Mouse (Mus musculus): ENCODE measurements at regions not wholly inside any gene's neighbourhood (a gene's known extent, or its start where the extent isn't known, plus 50 kb on each side); places are given as distances from the start of the nearest gene placed in this dataset.

- Histone ChIP-seq H3K27ac (ENCODE audit: low read length) (no peak overlapping the region; the same call in 1 of the 2 replicates), H3K36me3 (ENCODE audit: control insufficient read depth, insufficient read depth, low read length) (no peaks in the 10 kb centered on the region), H3K4me1 (replicated peaks; ENCODE audit: control insufficient read depth, insufficient read depth, low read length) (no peaks in the 10 kb centered on the region; the same call in 1 of the 2 replicates), H3K4me3 (ENCODE audit: low read length) (no peak overlapping the region), H3K4me2 (ENCODE audit: low read depth, low read length) (no peak overlapping the region), H3K9ac (ENCODE audit: low read length) (no peak overlapping the region), H3K27me3 (ENCODE audit: control insufficient read depth, insufficient read depth, low read depth, low read length) (no peaks in the 10 kb centered on the region), H3K9me3 (ENCODE audit: control insufficient read depth, low read length) (no peaks in the 10 kb centered on the region)
- WGBS: 44% methylated on average over 11 of the region's 14 CpGs
- ATAC-seq (ENCODE audit: low read depth): peak; percentile 38; the same call in 1 of the 2 replicates
Measured at GRCm38 (mm10) chr17:27341952-27342890, 138.0 kb upstream of the Lemd2 start.

DNA sequence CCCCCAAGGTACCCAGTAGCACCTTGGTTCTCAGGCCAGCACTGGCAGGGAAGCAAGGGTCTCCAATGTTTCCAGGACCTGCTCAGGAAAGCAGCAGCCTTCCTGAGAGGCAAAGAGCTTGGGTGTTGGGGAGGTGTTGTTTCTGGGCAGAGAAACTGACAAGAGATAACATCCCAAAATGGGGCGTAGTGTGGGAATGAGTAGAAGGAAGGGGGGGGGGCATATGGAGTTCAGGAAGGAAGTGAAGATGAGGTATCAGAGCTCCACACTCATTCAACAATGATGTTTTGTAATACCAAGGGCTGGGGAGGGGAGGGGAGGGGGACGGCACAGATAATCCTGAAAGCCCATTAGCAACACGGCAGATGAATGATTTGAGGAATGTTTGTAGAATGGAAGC lies 135.6 kb upstream of the Lemd2 start:
- H3K4me1 ChIP-seq (replicated peaks; ENCODE audit: control insufficient read depth, insufficient read depth, low read length): peaks cover 15% of the 10 kb centered on the region
- H3K9ac ChIP-seq (ENCODE audit: low read length): no peak overlapping the region
- no peak for ATAC-seq (ENCODE audit: low read depth)
- H3K27me3 ChIP-seq (ENCODE audit: control insufficient read depth, insufficient read depth, low read depth, low read length): no peaks in the 10 kb centered on the region
- no peaks in the 10 kb centered on the region for H3K36me3 ChIP-seq (ENCODE audit: control insufficient read depth, insufficient read depth, low read length)
- no peak overlapping the region for H3K4me3 ChIP-seq (ENCODE audit: low read length)
- no peak overlapping the region for H3K4me2 ChIP-seq (ENCODE audit: low read depth, low read length)
- 47% methylated on average over 3 of the region's 3 CpGs for WGBS
- no peak overlapping the region for H3K27ac ChIP-seq (ENCODE audit: low read length)
- H3K9me3 ChIP-seq (ENCODE audit: control insufficient read depth, low read length): no peaks in the 10 kb centered on the region

DNA sequence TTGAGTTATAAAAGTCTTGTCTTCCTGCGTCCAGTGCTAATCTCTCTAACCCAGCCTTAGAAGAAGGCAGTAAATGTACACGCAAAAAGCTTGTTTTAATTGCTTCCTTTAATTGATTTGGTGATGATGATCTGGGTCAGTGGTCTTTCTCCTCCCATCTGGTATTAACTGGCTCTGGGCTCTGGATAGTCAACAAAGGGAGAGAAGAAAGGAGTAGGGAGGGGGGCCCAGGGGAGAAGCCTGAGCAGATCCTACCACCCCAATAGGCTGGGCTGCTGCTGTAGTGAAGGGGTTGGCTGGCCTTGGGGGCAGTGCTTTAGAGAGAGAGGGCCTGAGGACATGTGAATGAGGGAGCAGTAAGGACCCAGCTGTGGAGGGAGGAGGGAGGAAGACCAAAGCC lies 135.0 kb upstream of the Lemd2 start:
- no peaks in the 10 kb centered on the region for H3K9me3 ChIP-seq (ENCODE audit: control insufficient read depth, low read length)
- H3K4me2 ChIP-seq (ENCODE audit: low read depth, low read length): no peak overlapping the region
- no peaks in the 10 kb centered on the region for H3K27me3 ChIP-seq (ENCODE audit: control insufficient read depth, insufficient read depth, low read depth, low read length)
- H3K4me3 ChIP-seq (ENCODE audit: low read length): no peak overlapping the region
- H3K9ac ChIP-seq (ENCODE audit: low read length): no peak overlapping the region
- H3K4me1 ChIP-seq (replicated peaks; ENCODE audit: control insufficient read depth, insufficient read depth, low read length): peaks cover 16% of the 10 kb centered on the region
- H3K27ac ChIP-seq (ENCODE audit: low read length): no peak overlapping the region
- H3K36me3 ChIP-seq (ENCODE audit: control insufficient read depth, insufficient read depth, low read length): no peaks in the 10 kb centered on the region
- WGBS: 48% methylated on average over 2 of the region's 2 CpGs
- no peak for ATAC-seq (ENCODE audit: low read depth)

- Histone ChIP-seq H3K27me3 (ENCODE audit: control insufficient read depth, insufficient read depth, low read depth, low read length) (no peaks in the 10 kb centered on the region), H3K9ac (ENCODE audit: low read length) (no peak overlapping the region), H3K9me3 (ENCODE audit: control insufficient read depth, low read length) (no peaks in the 10 kb centered on the region), H3K27ac (ENCODE audit: low read length) (no peak overlapping the region), H3K36me3 (ENCODE audit: control insufficient read depth, insufficient read depth, low read length) (no peaks in the 10 kb centered on the region), H3K4me3 (ENCODE audit: low read length) (no peak overlapping the region), H3K4me1 (replicated peaks; ENCODE audit: control insufficient read depth, insufficient read depth, low read length) (peaks cover 16% of the 10 kb centered on the region), H3K4me2 (ENCODE audit: low read depth, low read length) (no peak overlapping the region)
- 40% methylated on average over 4 of the region's 4 CpGs for WGBS
- no peak for ATAC-seq (ENCODE audit: low read depth)
Measured at GRCm38 (mm10) chr17:27335621-27336020, 131.4 kb upstream of the Lemd2 start.

DNA sequence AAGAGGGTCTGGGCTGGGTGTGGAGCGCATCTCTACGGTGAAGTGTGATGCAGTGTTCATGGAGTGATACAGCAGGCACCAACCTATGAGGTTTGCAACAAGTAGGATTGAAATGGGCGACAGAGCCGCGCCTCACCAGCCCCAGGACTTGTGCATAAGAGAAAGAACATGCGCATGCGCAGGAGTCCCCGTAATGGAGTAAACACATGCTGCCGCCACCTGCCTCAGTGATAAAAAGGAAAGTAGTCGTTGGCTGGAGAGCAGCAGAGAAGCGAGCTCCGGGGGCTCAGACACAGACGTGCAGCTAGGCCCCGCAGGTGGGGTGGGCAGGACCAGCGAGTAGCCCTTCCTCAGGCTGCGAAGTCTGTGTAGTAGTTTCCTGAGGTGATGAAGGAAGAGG lies 129.3 kb upstream of the Lemd2 start:
- Histone ChIP-seq H3K4me3 (ENCODE audit: low read length) (no peak overlapping the region), H3K27ac (ENCODE audit: low read length) (no peak overlapping the region), H3K4me1 (replicated peaks; ENCODE audit: control insufficient read depth, insufficient read depth, low read length) (peaks cover 16% of the 10 kb centered on the region), H3K27me3 (ENCODE audit: control insufficient read depth, insufficient read depth, low read depth, low read length) (no peaks in the 10 kb centered on the region), H3K4me2 (ENCODE audit: low read depth, low read length) (no peak overlapping the region), H3K36me3 (ENCODE audit: control insufficient read depth, insufficient read depth, low read length) (no peaks in the 10 kb centered on the region), H3K9me3 (ENCODE audit: control insufficient read depth, low read length) (no peaks in the 10 kb centered on the region), H3K9ac (ENCODE audit: low read length) (no peak overlapping the region)
- ATAC-seq (ENCODE audit: low read depth): no peak
- 69% methylated on average over 16 of the region's 16 CpGs for WGBS

DNA sequence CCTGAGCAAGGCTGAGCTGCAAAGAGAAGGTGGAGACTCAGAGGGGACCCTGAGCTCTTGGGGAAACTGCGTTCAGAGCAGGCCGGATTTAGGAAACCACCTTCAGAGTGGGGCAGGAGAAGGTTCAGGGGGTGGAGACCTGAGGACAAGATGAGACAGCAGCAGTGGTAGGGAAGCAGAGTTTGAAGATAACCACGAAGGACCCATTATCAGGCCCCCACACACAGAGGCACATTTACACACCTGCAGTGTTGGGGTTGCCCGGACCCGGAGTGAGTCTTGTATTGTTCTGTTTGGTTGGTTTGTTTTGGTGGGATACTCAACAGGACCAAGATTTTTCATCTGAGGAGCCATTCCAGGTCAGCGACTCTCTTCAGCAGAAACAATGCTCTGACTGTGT lies 128.9 kb upstream of the Lemd2 start:
- 67% methylated on average over 6 of the region's 6 CpGs for WGBS
- H3K4me2 ChIP-seq (ENCODE audit: low read depth, low read length): no peak overlapping the region
- no peak overlapping the region for H3K27ac ChIP-seq (ENCODE audit: low read length)

DNA sequence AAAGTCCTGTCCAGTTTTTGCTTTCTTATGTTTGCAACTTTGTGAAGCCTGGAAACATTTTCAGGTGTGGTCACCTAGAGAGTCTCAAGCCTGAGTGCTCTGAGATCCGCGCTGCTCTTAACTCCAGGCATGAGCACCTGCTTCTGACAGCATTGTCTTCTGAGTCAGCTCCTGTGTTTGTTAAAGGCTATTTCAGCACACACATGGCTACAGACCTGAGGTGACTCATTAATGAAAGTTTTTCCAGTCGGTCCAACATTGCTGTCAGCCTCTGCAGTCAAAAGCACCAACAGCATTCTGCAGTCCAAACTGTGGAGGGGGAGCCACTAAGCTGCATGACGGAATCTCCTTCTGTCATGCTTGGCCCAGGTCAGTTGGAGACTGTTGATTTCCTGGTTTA lies 127.8 kb upstream of the Lemd2 start:
- Histone ChIP-seq H3K9me3 (ENCODE audit: control insufficient read depth, low read length) (no peaks in the 10 kb centered on the region), H3K27me3 (ENCODE audit: control insufficient read depth, insufficient read depth, low read depth, low read length) (no peaks in the 10 kb centered on the region), H3K9ac (ENCODE audit: low read length) (no peak overlapping the region), H3K4me3 (ENCODE audit: low read length) (no peak overlapping the region), H3K4me2 (ENCODE audit: low read depth, low read length) (no peak overlapping the region), H3K27ac (ENCODE audit: low read length) (no peak overlapping the region), H3K4me1 (replicated peaks; ENCODE audit: control insufficient read depth, insufficient read depth, low read length) (peaks cover 16% of the 10 kb centered on the region), H3K36me3 (ENCODE audit: control insufficient read depth, insufficient read depth, low read length) (no peaks in the 10 kb centered on the region)
- 62% methylated on average over 4 of the region's 4 CpGs for WGBS
- ATAC-seq (ENCODE audit: low read depth): no peak

More for the DNA sequence above, 128.9 kb upstream of the Lemd2 start:
- Histone ChIP-seq H3K27me3 (ENCODE audit: control insufficient read depth, insufficient read depth, low read depth, low read length) (no peaks in the 10 kb centered on the region), H3K4me1 (replicated peaks; ENCODE audit: control insufficient read depth, insufficient read depth, low read length) (peaks cover 16% of the 10 kb centered on the region), H3K9ac (ENCODE audit: low read length) (no peak overlapping the region), H3K4me3 (ENCODE audit: low read length) (no peak overlapping the region), H3K36me3 (ENCODE audit: control insufficient read depth, insufficient read depth, low read length) (no peaks in the 10 kb centered on the region), H3K9me3 (ENCODE audit: control insufficient read depth, low read length) (no peaks in the 10 kb centered on the region)
- no peak for ATAC-seq (ENCODE audit: low read depth)

DNA sequence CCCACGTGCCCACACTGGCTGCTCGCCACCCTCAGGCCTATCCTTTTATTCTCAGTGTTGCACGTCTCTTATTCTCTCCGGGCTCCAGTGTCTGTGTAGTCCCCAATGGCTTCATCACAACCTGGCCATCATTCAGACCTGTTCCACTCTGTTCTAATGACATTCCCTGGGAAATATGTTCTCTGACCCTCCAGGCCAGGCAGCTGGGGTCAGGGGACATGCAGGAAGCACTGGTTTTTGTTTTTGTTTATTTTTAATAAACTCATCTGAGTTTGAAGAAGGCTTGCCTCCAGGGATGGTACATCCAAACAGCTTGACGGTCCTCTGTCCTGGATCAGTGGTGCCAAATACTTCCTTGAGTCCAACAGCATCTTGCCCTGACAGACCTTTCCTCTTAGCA lies 127.4 kb upstream of the Lemd2 start:
- no peak overlapping the region for H3K4me3 ChIP-seq (ENCODE audit: low read length)
- H3K27me3 ChIP-seq (ENCODE audit: control insufficient read depth, insufficient read depth, low read depth, low read length): no peaks in the 10 kb centered on the region
- H3K9me3 ChIP-seq (ENCODE audit: control insufficient read depth, low read length): no peaks in the 10 kb centered on the region
- no peak overlapping the region for H3K27ac ChIP-seq (ENCODE audit: low read length)
- ATAC-seq (ENCODE audit: low read depth): no peak
- H3K4me1 ChIP-seq (replicated peaks; ENCODE audit: control insufficient read depth, insufficient read depth, low read length): peaks cover 16% of the 10 kb centered on the region
- no peak overlapping the region for H3K9ac ChIP-seq (ENCODE audit: low read length)
- H3K4me2 ChIP-seq (ENCODE audit: low read depth, low read length): no peak overlapping the region
- WGBS: 70% methylated on average over 5 of the region's 5 CpGs
- no peaks in the 10 kb centered on the region for H3K36me3 ChIP-seq (ENCODE audit: control insufficient read depth, insufficient read depth, low read length)

DNA sequence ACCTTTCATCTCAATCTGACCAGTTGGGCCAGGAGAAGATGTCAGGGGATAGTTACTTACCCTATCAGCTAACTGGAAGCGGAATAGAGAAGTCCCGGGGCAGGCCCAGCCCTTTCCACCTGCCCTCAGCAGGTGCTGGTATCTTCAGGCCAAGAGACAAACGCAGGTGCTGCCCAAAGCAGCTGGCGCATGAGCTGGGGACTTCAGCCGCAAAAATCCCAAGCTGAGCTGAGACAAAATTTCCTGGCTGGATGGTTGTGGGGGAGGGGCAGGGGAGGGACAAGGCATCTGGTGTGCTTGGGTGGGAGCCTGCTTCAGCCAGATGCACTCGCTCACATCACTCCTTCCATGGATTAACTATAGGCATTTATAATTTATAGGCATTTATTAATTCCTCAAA lies 125.5 kb upstream of the Lemd2 start:
- Histone ChIP-seq H3K27me3 (ENCODE audit: control insufficient read depth, insufficient read depth, low read depth, low read length) (peaks cover 3% of the 10 kb centered on the region; the same call in 1 of the 2 replicates), H3K36me3 (ENCODE audit: control insufficient read depth, insufficient read depth, low read length) (no peaks in the 10 kb centered on the region), H3K9me3 (ENCODE audit: control insufficient read depth, low read length) (no peaks in the 10 kb centered on the region), H3K4me3 (ENCODE audit: low read length) (no peak overlapping the region), H3K27ac (ENCODE audit: low read length) (no peak overlapping the region), H3K4me1 (replicated peaks; ENCODE audit: control insufficient read depth, insufficient read depth, low read length) (peaks cover 2% of the 10 kb centered on the region; the same call in 1 of the 2 replicates), H3K4me2 (ENCODE audit: low read depth, low read length) (no peak overlapping the region), H3K9ac (ENCODE audit: low read length) (no peak overlapping the region)
- 49% methylated on average over 6 of the region's 6 CpGs for WGBS
- ATAC-seq (ENCODE audit: low read depth): no peak

Measured in lung, embryonic 16.5 days (tissue).